Mouse (Mus musculus) heart, embryonic 13.5 days (tissue): ENCODE data around the gene Atp8a1. TPM values are rescaled to one million over a fixed set of nuclear protein-coding genes. Genes with fewer than 3 reads are reported as not detected.

ENCODE experiments used
- ATAC-seq: fragments of 200-750 bp; cut with Nextera tagmentation; 2 replicates; pipeline ENCODE4 v1.8.0; 2017; ENCODE audit warnings: moderate TSS enrichment; ENCODE audit not compliant: insufficient number of reproducible peaks, low FRiP score, low TSS enrichment; ENCODE audit errors: extremely low read depth
- H3K27ac ChIP-seq: fragments of 300-500 bp; sonication (generic); replicated peaks from 2 replicates; pipeline ENCODE4 v1.5.1; 2015; ENCODE audit warnings: moderate library complexity, mild to moderate bottlenecking, inconsistent platforms
- H3K27me3 ChIP-seq: fragments of 300-500 bp; sonication (generic); replicated peaks from 2 replicates; pipeline ENCODE4 v1.6.1; 2015; ENCODE audit warnings: mild to moderate bottlenecking, inconsistent platforms
- H3K36me3 ChIP-seq: fragments of 300-500 bp; sonication (generic); 2 replicates; pipeline ENCODE4 v1.6.1; 2015; ENCODE audit warnings: mild to moderate bottlenecking, inconsistent platforms
- H3K4me1 ChIP-seq: fragments of 300-500 bp; sonication (generic); 2 replicates; pipeline ENCODE4 v1.6.1; 2015; ENCODE audit warnings: inconsistent platforms
- H3K4me2 ChIP-seq: fragments of 300-500 bp; sonication (generic); 2 replicates; pipeline ENCODE4 v1.6.1; 2015; ENCODE audit warnings: inconsistent platforms, mild to moderate bottlenecking, moderate library complexity
- H3K4me3 ChIP-seq: fragments of 300-500 bp; sonication (generic); 2 replicates; pipeline ENCODE4 v1.5.1; 2015; ENCODE audit warnings: moderate library complexity, mild to moderate bottlenecking, inconsistent platforms
- H3K9ac ChIP-seq: fragments of 300-500 bp; sonication (generic); 2 replicates; pipeline ENCODE4 v1.6.1; 2015; ENCODE audit warnings: inconsistent platforms, mild to moderate bottlenecking, moderate library complexity
- H3K9me3 ChIP-seq: fragments of 300-500 bp; sonication (generic); 2 replicates; pipeline ENCODE4 v1.6.1; 2016; ENCODE audit warnings: inconsistent platforms
- WGBS: fragments of 180-500 bp; shearing (Covaris S2); methylation state at CpG from one replicate; pipeline ENCODE4 v1.1.7; 2015; ENCODE audit warnings: mixed read lengths; 5-methylcytosine and 5-hydroxymethylcytosine counted together
- polyA plus RNA-seq: library from polyadenylated mRNA; unstranded; fragments of >200 nt; fragmentation: Nextera tagmentation; extraction: Ambion mirVana; gene quantifications from 2 replicates; pipeline ENCODE4 v1.2.1, GENCODE M21; 2015

The Atp8a1 gene
- polyA plus RNA-seq, 1 experiment from 2014 or later, result 8.1 TPM

- Histone ChIP-seq H3K4me1 (peaks cover 10% of the 10 kb centered on the region; the same call in 1 of the 2 replicates), H3K4me3 (no peak overlapping the region), H3K9ac (no peak overlapping the region), H3K27me3 (no peaks in the 10 kb centered on the region), H3K36me3 (no peaks in the 10 kb centered on the region), H3K27ac (no peak overlapping the region), H3K9me3 (no peaks in the 10 kb centered on the region), H3K4me2 (no peak overlapping the region)
- no peak for ATAC-seq
- 76% methylated on average over 6 of the region's 6 CpGs for WGBS
These were observed 184.5 kb downstream of the Atp8a1 start for GRCm38 (mm10) chr5:67662715-67663114.

GRCm38 (mm10) chr5:67659864-67660263 lies 187.4 kb downstream of the Atp8a1 start:
- H3K36me3 ChIP-seq, result no peaks in the 10 kb centered on the region
- no peaks in the 10 kb centered on the region for H3K27me3 ChIP-seq
- no peak for ATAC-seq
- WGBS, result 89% methylated on average over 9 of the region's 9 CpGs
- H3K27ac ChIP-seq, result no peak overlapping the region
- no peak overlapping the region for H3K4me2 ChIP-seq
- no peak overlapping the region for H3K9ac ChIP-seq
- H3K4me3 ChIP-seq, result no peak overlapping the region
- H3K9me3 ChIP-seq, result no peaks in the 10 kb centered on the region
- peaks cover 15% of the 10 kb centered on the region for H3K4me1 ChIP-seq

GRCm38 (mm10) chr5:67656821-67657259 lies 190.4 kb downstream of the Atp8a1 start:
- Histone ChIP-seq H3K4me1 (peaks cover 15% of the 10 kb centered on the region), H3K9me3 (no peaks in the 10 kb centered on the region), H3K27ac (no peak overlapping the region), H3K4me2 (no peak overlapping the region), H3K27me3 (no peaks in the 10 kb centered on the region), H3K9ac (no peak overlapping the region), H3K36me3 (no peaks in the 10 kb centered on the region), H3K4me3 (no peak overlapping the region)
- WGBS, result 76% methylated on average over 13 of the region's 13 CpGs
- ATAC-seq, result no peak

GRCm38 (mm10) chr5:67655696-67656519 lies 191.3 kb downstream of the Atp8a1 start:
- no peak overlapping the region for H3K27ac ChIP-seq
- H3K4me2 ChIP-seq, result no peak overlapping the region
- H3K9ac ChIP-seq, result no peak overlapping the region
- H3K27me3 ChIP-seq, result no peaks in the 10 kb centered on the region
- WGBS, result 72% methylated on average over 14 of the region's 14 CpGs
- no peak for ATAC-seq
- H3K9me3 ChIP-seq, result no peaks in the 10 kb centered on the region
- H3K4me3 ChIP-seq, result no peak overlapping the region
- H3K36me3 ChIP-seq, result no peaks in the 10 kb centered on the region
- peaks cover 9% of the 10 kb centered on the region for H3K4me1 ChIP-seq

- Histone ChIP-seq H3K4me3 (no peak overlapping the region), H3K27ac (no peak overlapping the region), H3K4me1 (peaks cover 9% of the 10 kb centered on the region), H3K27me3 (no peaks in the 10 kb centered on the region), H3K9ac (no peak overlapping the region), H3K36me3 (no peaks in the 10 kb centered on the region), H3K4me2 (no peak overlapping the region), H3K9me3 (no peaks in the 10 kb centered on the region)
- no peak for ATAC-seq
- 60% methylated on average over 5 of the region's 5 CpGs for WGBS
These were observed 192.7 kb downstream of the Atp8a1 start for GRCm38 (mm10) chr5:67654572-67654971.

- WGBS, result 87% methylated on average over 3 of the region's 3 CpGs
- no peaks in the 10 kb centered on the region for H3K36me3 ChIP-seq
These were observed 193.7 kb downstream of the Atp8a1 start for GRCm38 (mm10) chr5:67653543-67653942.

GRCm38 (mm10) chr5:67652468-67652867 lies 194.8 kb downstream of the Atp8a1 start:
- 82% methylated on average over 4 of the region's 4 CpGs for WGBS
- H3K4me1 ChIP-seq, result peaks cover 9% of the 10 kb centered on the region
- no peak overlapping the region for H3K27ac ChIP-seq
- H3K27me3 ChIP-seq, result no peaks in the 10 kb centered on the region
- H3K9me3 ChIP-seq, result no peaks in the 10 kb centered on the region
- H3K4me2 ChIP-seq, result no peak overlapping the region
- no peaks in the 10 kb centered on the region for H3K36me3 ChIP-seq
- ATAC-seq, result no peak
- H3K9ac ChIP-seq, result no peak overlapping the region
- no peak overlapping the region for H3K4me3 ChIP-seq

More at GRCm38 (mm10) chr5:67653543-67653942, 193.7 kb downstream of the Atp8a1 start:
- H3K4me3 ChIP-seq, result no peak overlapping the region
- H3K4me2 ChIP-seq, result no peak overlapping the region
- no peak for ATAC-seq
- H3K27me3 ChIP-seq, result no peaks in the 10 kb centered on the region
- no peak overlapping the region for H3K27ac ChIP-seq
- H3K9me3 ChIP-seq, result no peaks in the 10 kb centered on the region
- H3K4me1 ChIP-seq, result peaks cover 9% of the 10 kb centered on the region
- no peak overlapping the region for H3K9ac ChIP-seq

- Histone ChIP-seq H3K4me1 (peaks cover 8% of the 10 kb centered on the region), H3K27ac (no peak overlapping the region), H3K36me3 (no peaks in the 10 kb centered on the region), H3K9me3 (no peaks in the 10 kb centered on the region), H3K4me2 (no peak overlapping the region), H3K9ac (no peak overlapping the region), H3K27me3 (no peaks in the 10 kb centered on the region), H3K4me3 (no peak overlapping the region)
- 89% methylated on average over 5 of the region's 5 CpGs for whole genome bisulfite sequencing
- no peak for ATAC-seq
These were observed 197.2 kb downstream of the Atp8a1 start for GRCm38 (mm10) chr5:67650021-67650420.

- ATAC-seq, result no peak
- Histone ChIP-seq H3K36me3 (no peaks in the 10 kb centered on the region), H3K4me2 (no peak overlapping the region), H3K27me3 (no peaks in the 10 kb centered on the region), H3K27ac (no peak overlapping the region), H3K4me1 (peaks cover 3% of the 10 kb centered on the region; the same call in 1 of the 2 replicates), H3K9ac (no peak overlapping the region), H3K9me3 (no peaks in the 10 kb centered on the region), H3K4me3 (no peak overlapping the region)
- WGBS, result 77% methylated on average over 4 of the region's 4 CpGs
These were observed 198.1 kb downstream of the Atp8a1 start for GRCm38 (mm10) chr5:67649156-67649555.

- H3K4me3 ChIP-seq, result no peak overlapping the region
- no peaks in the 10 kb centered on the region for H3K36me3 ChIP-seq
- H3K4me1 ChIP-seq, result peaks cover 3% of the 10 kb centered on the region; the same call in 1 of the 2 replicates
- H3K9ac ChIP-seq, result no peak overlapping the region
- WGBS, result 77% methylated on average over 21 of the region's 21 CpGs
- no peak overlapping the region for H3K27ac ChIP-seq
- no peak overlapping the region for H3K4me2 ChIP-seq
- H3K9me3 ChIP-seq, result no peaks in the 10 kb centered on the region
- ATAC-seq, result no peak
- no peaks in the 10 kb centered on the region for H3K27me3 ChIP-seq
These were observed 199.7 kb downstream of the Atp8a1 start for GRCm38 (mm10) chr5:67647568-67647967.

GRCm38 (mm10) chr5:67646756-67647529 lies 200.3 kb downstream of the Atp8a1 start:
- H3K36me3 ChIP-seq, result no peaks in the 10 kb centered on the region
- 81% methylated on average over 20 of the region's 20 CpGs for WGBS
- no peak overlapping the region for H3K4me3 ChIP-seq
- peaks cover 3% of the 10 kb centered on the region; the same call in 1 of the 2 replicates for H3K4me1 ChIP-seq
- H3K9me3 ChIP-seq, result no peaks in the 10 kb centered on the region
- no peak overlapping the region for H3K4me2 ChIP-seq
- no peak overlapping the region for H3K27ac ChIP-seq
- H3K27me3 ChIP-seq, result no peaks in the 10 kb centered on the region
- no peak overlapping the region for H3K9ac ChIP-seq
- no peak for ATAC-seq
